Mouse (Mus musculus) ES-Bruce4 (cell line): ENCODE data around the gene Dazl.

ENCODE experiments used
- CTCF ChIP-seq: IDR thresholded peaks from one replicate; pipeline ENCODE4 v1.8.1; 2011; ENCODE audit warnings: low read depth, low read length
- EP300 ChIP-seq: IDR thresholded peaks from 2 replicates; pipeline ENCODE4 v1.6.1; 2011; ENCODE audit warnings: low read depth, low read length; ENCODE audit not compliant: insufficient read depth
- POLR2A ChIP-seq: IDR thresholded peaks from one replicate; pipeline ENCODE4 v1.8.1; 2011; ENCODE audit warnings: low read length; ENCODE audit not compliant: insufficient read depth

- TF ChIP-seq POLR2A (no peak), CTCF (no peak), EP300 (no peak)
Observed at GRCm38 (mm10) chr17:50229534-50229933, 63.9 kb downstream of the Dazl start.
